Mouse (Mus musculus) olfactory bulb, adult 2 months (tissue): Measurements from ENCODE around the gene Csnk2a2.

Experiments
- CTCF ChIP-seq: fragments of 200-500 bp; IDR thresholded peaks from 2 replicates; pipeline ENCODE4 v1.5.1; 2012; ENCODE audit warnings: low read depth, mild to moderate bottlenecking, low read length, moderate library complexity; ENCODE audit not compliant: insufficient read depth
- POLR2A ChIP-seq: fragments of 200-500 bp; IDR thresholded peaks from 2 replicates; pipeline ENCODE4 v1.6.1; 2012; ENCODE audit warnings: mild to moderate bottlenecking, low read depth, low read length, moderate library complexity; ENCODE audit not compliant: insufficient read depth

GRCm38 (mm10) chr8:95424682-95425081 lies 65.2 kb downstream of the Csnk2a2 start:
- TF ChIP-seq CTCF = no peak
- TF ChIP-seq POLR2A = no peak
